9 mouse cellular contexts compared by ENCODE assay signal in the genomic region with DNA sequence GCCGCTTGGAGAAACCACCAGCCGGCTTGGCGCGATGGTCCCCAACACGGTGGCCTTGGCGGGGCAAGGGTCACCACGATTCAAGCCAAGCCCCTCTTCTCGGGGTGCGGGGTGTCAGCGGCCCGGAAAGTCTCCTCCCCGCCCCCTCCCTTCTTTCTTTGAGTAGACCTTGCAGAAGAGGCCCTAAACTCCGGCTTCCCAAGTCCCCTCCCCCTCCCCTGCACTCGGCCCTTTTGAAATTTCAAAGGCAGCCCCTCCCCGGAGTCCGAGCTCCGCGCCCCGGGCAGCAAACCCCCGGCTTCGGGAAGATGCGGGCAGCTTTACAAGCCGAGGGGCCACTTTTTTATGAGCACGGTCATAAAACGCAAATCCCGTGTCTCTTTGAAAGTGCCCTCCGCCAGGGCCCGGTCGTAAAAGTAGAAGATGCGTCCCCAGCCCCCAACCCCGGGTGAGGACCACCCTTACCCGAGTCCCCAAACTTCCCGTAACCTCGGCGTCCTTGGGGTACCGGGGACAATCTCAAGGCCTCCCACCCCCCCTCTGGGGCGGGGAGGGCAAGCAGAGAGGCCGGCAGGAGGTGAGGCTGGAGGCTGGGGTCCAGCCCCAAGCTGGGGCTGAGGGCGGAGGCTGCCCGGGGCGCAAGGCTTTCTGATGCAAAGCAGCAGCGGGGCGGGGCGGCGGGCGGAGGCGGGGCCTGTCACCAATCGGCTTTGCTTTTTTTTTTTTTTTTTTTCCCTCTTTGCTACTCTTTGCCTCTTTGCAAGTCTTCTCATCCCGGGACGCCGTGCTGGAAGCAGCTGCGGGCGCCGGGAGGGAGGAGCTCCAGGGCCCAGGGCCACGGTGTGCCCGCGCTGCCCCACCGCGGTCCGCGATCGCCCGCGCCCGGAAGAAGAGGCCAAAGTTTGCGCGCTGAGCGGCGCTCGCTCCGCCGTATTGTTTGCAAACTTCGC. TPM values are rescaled to one million over a fixed set of nuclear protein-coding genes. Genes with fewer than 3 reads are reported as not detected.
DNase-seq lines count a peak whose midpoint lies in the region; ATAC-seq and TF ChIP-seq lines count a peak whose summit lies in the region.
"Had no signal": no experiment of that assay in that cellular context is flagged by ENCODE, and none has a peak within 500 bp of the region (broad histone marks: within the 10 kb centered on the region; RNA-seq: fewer than 3 reads in every experiment).

A gene (plus strand): TSS at position 773 of the 950 bp plus-strand sequence.

- no peak for TF ChIP-seq CTCF in lung, adult 2 months (IDR thresholded peaks at IDR 0.05; ENCODE audit: insufficient read depth, low read length)

- H3K27me3 ChIP-seq in heart, embryonic 16.5 days (ENCODE audit: control insufficient read depth, insufficient read depth, low read length) = peaks cover 88% of the 10 kb centered on the region
- H3K27me3 ChIP-seq in limb, embryonic 14.5 days (ENCODE audit: control insufficient read depth, insufficient read depth, low read length) = peaks cover 17% of the 10 kb centered on the region; the same call in 1 of the 2 replicates

- TF ChIP-seq POLR2A in lung, adult 2 months (IDR thresholded peaks at IDR 0.05; ENCODE audit: borderline replicate concordance, extremely low read depth, low read depth, low read length) = no peak
- 0 out of 2 replicates have a peak, but pooled peaks have one; percentile 29 for TF ChIP-seq POLR2A in limb, embryonic 14.5 days (IDR thresholded peaks at IDR 0.05; ENCODE audit: borderline replicate concordance, extremely low read depth, insufficient read depth, insufficient read length)

- H3K36me3 ChIP-seq in heart, embryonic 16.5 days (ENCODE audit: control insufficient read depth, insufficient read depth) = no peaks in the 10 kb centered on the region
- no peaks in the 10 kb centered on the region for H3K36me3 ChIP-seq in limb, embryonic 14.5 days (ENCODE audit: control insufficient read depth, insufficient read depth, low read length)

- no peaks in the 10 kb centered on the region for H3K9me3 ChIP-seq in heart, embryonic 16.5 days (replicated peaks; ENCODE audit: control insufficient read depth, low read length)
- H3K9me3 ChIP-seq in limb, embryonic 14.5 days (ENCODE audit: control insufficient read depth, low read length) = no peaks in the 10 kb centered on the region

- ATAC-seq in heart, embryonic 16.5 days (replicated peaks; ENCODE audit: extremely low read depth, insufficient read depth, low FRiP score) = peak; percentile 34
- peak; percentile 58 for ATAC-seq in limb, embryonic 14.5 days (ENCODE audit: low FRiP score, low read depth)

- H3K27ac ChIP-seq in heart, embryonic 16.5 days (ENCODE audit: low read length) = no peak within 1 kb of the TSS
- peak within 1 kb of the TSS; percentile 80 for H3K27ac ChIP-seq in limb, embryonic 14.5 days (replicated peaks; ENCODE audit: low read depth, low read length)

- no peak for DNase-seq in lung, adult 2 months
- DNase-seq in lung, postnatal 25 days (ENCODE audit: low spot score) = no peak
- DNase-seq in embryo, embryonic 10 days (ENCODE audit: low spot score) = peak; percentile 84
- peak; percentile 78 for DNase-seq in limb, embryonic 14.5 days (ENCODE audit: low spot score)
- DNase-seq in naive thymus-derived CD4-positive, alpha-beta T cell, adult 2 months (ENCODE audit: low read depth) = peak; percentile 24
- DNase-seq in thymus, postnatal 25 days = peak; percentile 71
- no peak for DNase-seq in cerebellum, adult 9-11 months

- peaks cover 2% of the 10 kb centered on the region; the same call in 1 of the 2 replicates for H3K4me1 ChIP-seq in lung, adult 2 months (ENCODE audit: control insufficient read depth, insufficient read depth, low read length)
- peaks cover 16% of the 10 kb centered on the region for H3K4me1 ChIP-seq in heart, embryonic 16.5 days (ENCODE audit: control insufficient read depth, insufficient read depth, low read length)
- peaks cover 45% of the 10 kb centered on the region for H3K4me1 ChIP-seq in limb, embryonic 14.5 days (ENCODE audit: control insufficient read depth, insufficient read depth, low read length)

- under 1% methylated on average over 73 of the region's 73 CpGs for WGBS in lung, adult 2 months
- under 1% methylated on average over 65 of the region's 73 CpGs for WGBS in heart, embryonic 16.5 days
- under 1% methylated on average over 56 of the region's 73 CpGs for WGBS in limb, embryonic 14.5 days

- peak within 1 kb of the TSS; percentile 43 for H3K4me3 ChIP-seq in lung, adult 2 months (replicated peaks; ENCODE audit: extremely low read depth, low read depth, low read length)
- peak within 1 kb of the TSS; percentile 69 for H3K4me3 ChIP-seq in heart, embryonic 16.5 days (ENCODE audit: low read length)
- H3K4me3 ChIP-seq in limb, embryonic 14.5 days (replicated peaks; ENCODE audit: low read length) = peak within 1 kb of the TSS; percentile 72
- H3K4me3 ChIP-seq: myocyte had no signal

- peak within 1 kb of the TSS; percentile 57 for H3K9ac ChIP-seq in heart, embryonic 16.5 days (ENCODE audit: low read length)
- peak within 1 kb of the TSS; percentile 76 for H3K9ac ChIP-seq in limb, embryonic 14.5 days (ENCODE audit: low read depth, low read length, severe bottlenecking)

- H3K4me2 ChIP-seq in heart, embryonic 16.5 days (ENCODE audit: low read depth, low read length) = peak within 1 kb of the TSS; percentile 98
- peak within 1 kb of the TSS; percentile 93 for H3K4me2 ChIP-seq in limb, embryonic 14.5 days (replicated peaks; ENCODE audit: low read depth, low read length, severe bottlenecking)

RNA-seq across cellular contexts. Expression of the gene that starts here (rescaled TPM):
- polyA plus RNA-seq in lung, adult 2 months (2012; rRNA removed) = 0.25 and 1.3 TPM in 2 replicates
- 0.22 and 0.25 TPM in 2 replicates for polyA plus RNA-seq in heart, embryonic 16.5 days (2015; fragmentation: Nextera tagmentation; extraction: Ambion mirVana)
- polyA plus RNA-seq in limb, embryonic 14.5 days (2012; rRNA removed) = 23.1 and 26.3 TPM in 2 replicates
- polyA plus RNA-seq in limb, embryonic 14.5 days (2014; fragmentation: Nextera tagmentation; extraction: Ambion mirVana) = 11.3 and 12.5 TPM in 2 replicates
- polyA plus RNA-seq: myocyte had no signal

Comparison
In these comparisons a context has a peak if more than half of its experiments do, and no peak if none do; other contexts are left out.
1. Peak in ATAC-seq, H3K4me3 ChIP-seq, H3K9ac ChIP-seq and H3K4me2 ChIP-seq in heart, embryonic 16.5 days; RNA of the gene not detected or under 1 TPM.
2. DNase-seq: peak in embryo, embryonic 10 days (single experiment), limb, embryonic 14.5 days (single experiment), naive thymus-derived CD4-positive, alpha-beta T cell, adult 2 months (single experiment) and thymus, postnatal 25 days (single experiment); none in lung, adult 2 months (single experiment), lung, postnatal 25 days (single experiment) and cerebellum, adult 9-11 months (single experiment).
3. Peak in every context shown above with its lines, with median percentiles within 50 percentile points of each other: H3K4me3 ChIP-seq.